Mouse (Mus musculus) stomach, embryonic 14.5 days (tissue): Measurements from ENCODE around the gene Hpf1. TPM values are rescaled to one million over a fixed set of nuclear protein-coding genes. Genes with fewer than 3 reads are reported as not detected.

Experiments used
- ATAC-seq: fragments of 200-750 bp; cut with Nextera tagmentation; 2 replicates; pipeline ENCODE4 v1.8.0; 2017; ENCODE audit warnings: low read depth, moderate TSS enrichment; ENCODE audit not compliant: insufficient number of reproducible peaks, insufficient read depth, low FRiP score
- H3K27ac ChIP-seq: fragments of 300-500 bp; sonication (generic); 2 replicates; pipeline ENCODE4 v1.5.1; 2014; ENCODE audit warnings: mild to moderate bottlenecking, low read length, moderate library complexity, mixed read lengths
- H3K27me3 ChIP-seq: fragments of 300-500 bp; sonication (generic); 2 replicates; pipeline ENCODE4 v1.6.1; 2014; ENCODE audit warnings: low read length, control low read depth, mixed read lengths; ENCODE audit not compliant: control insufficient read depth, insufficient read depth
- H3K36me3 ChIP-seq: fragments of 300-500 bp; sonication (generic); 2 replicates; pipeline ENCODE4 v1.6.1; 2014; ENCODE audit warnings: mild to moderate bottlenecking, control low read depth, low read length, moderate library complexity, mixed read lengths; ENCODE audit not compliant: control insufficient read depth, insufficient read depth
- H3K4me1 ChIP-seq: fragments of 300-500 bp; sonication (generic); 2 replicates; pipeline ENCODE4 v1.6.1; 2014; ENCODE audit warnings: low read length, control low read depth, mixed read lengths; ENCODE audit not compliant: control insufficient read depth, insufficient read depth
- H3K4me2 ChIP-seq: fragments of 300-500 bp; sonication (generic); replicated peaks from 2 replicates; pipeline ENCODE4 v1.6.1; 2014; ENCODE audit warnings: low read depth, low read length, control low read depth
- H3K4me3 ChIP-seq: fragments of 300-500 bp; sonication (generic); 2 replicates; pipeline ENCODE4 v1.5.1; 2014; ENCODE audit warnings: low read depth, low read length, control low read depth
- H3K9ac ChIP-seq: fragments of 300-500 bp; sonication (generic); replicated peaks from 2 replicates; pipeline ENCODE4 v1.6.1; 2014; ENCODE audit warnings: low read depth, mild to moderate bottlenecking, control low read depth, low read length, moderate library complexity, mixed read lengths
- H3K9me3 ChIP-seq: fragments of 300-500 bp; sonication (generic); 2 replicates; pipeline ENCODE4 v1.6.1; 2016; ENCODE audit warnings: low read depth, low read length, control low read depth; ENCODE audit not compliant: control insufficient read depth
- WGBS: fragments of 180-500 bp; shearing (Covaris S2); extraction: QIAGEN DNeasy Blood & Tissue Kit; methylation state at CpG from one replicate; pipeline ENCODE4 v1.1.7; 2014; 5-methylcytosine and 5-hydroxymethylcytosine counted together
- polyA plus RNA-seq: library from polyadenylated mRNA; unstranded; fragments of >200 nt; fragmentation: Nextera tagmentation; extraction: Ambion mirVana; gene quantifications from 2 replicates; pipeline ENCODE4 v1.2.1, GENCODE M21; 2014

Gene Hpf1
- polyA plus RNA-seq, 1 experiment from 2014 or later, result 96.9 TPM

- H3K9ac ChIP-seq, result no peak overlapping the region
- no peak for ATAC-seq
- no peaks in the 10 kb centered on the region for H3K27me3 ChIP-seq
- H3K27ac ChIP-seq, result no peak overlapping the region
- no peaks in the 10 kb centered on the region for H3K4me1 ChIP-seq
- no peaks in the 10 kb centered on the region; the same call in 1 of the 2 replicates for H3K36me3 ChIP-seq
- no peak overlapping the region for H3K4me2 ChIP-seq
- H3K4me3 ChIP-seq, result no peak overlapping the region
- no peaks in the 10 kb centered on the region for H3K9me3 ChIP-seq
Measured at GRCm38 (mm10) chr8:60933617-60934016, 43.4 kb downstream of the Hpf1 start.

- Histone ChIP-seq H3K4me3 (no peak overlapping the region), H3K27ac (no peak overlapping the region), H3K27me3 (no peaks in the 10 kb centered on the region), H3K4me1 (no peaks in the 10 kb centered on the region), H3K36me3 (no peaks in the 10 kb centered on the region; the same call in 1 of the 2 replicates), H3K9ac (no peak overlapping the region), H3K4me2 (no peak overlapping the region), H3K9me3 (no peaks in the 10 kb centered on the region)
- WGBS, result 56% methylated on average over 3 of the region's 3 CpGs
- ATAC-seq, result no peak
Measured at GRCm38 (mm10) chr8:60938717-60939424, 48.7 kb downstream of the Hpf1 start.

DNA sequence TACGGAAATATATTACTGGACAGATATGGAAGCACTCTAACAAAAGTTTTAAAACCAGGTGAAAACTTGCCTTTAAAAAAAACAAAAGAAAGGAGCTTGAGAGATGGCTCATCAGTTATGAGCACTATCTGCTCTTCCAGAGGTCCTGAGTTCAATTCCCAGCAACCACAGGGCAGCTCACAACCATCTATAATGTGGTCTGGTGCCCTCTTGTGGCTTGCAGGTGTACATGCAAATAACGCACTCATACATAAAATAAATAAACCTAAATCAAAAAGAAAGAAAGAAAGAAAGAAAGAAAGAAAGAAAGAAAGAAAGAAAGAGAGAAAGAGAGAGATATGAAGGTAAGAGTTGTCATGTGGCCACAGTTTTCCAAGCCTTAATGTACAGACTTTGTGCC lies 52.6 kb downstream of the Hpf1 start:
- no peak for ATAC-seq
- H3K4me3 ChIP-seq, result no peak overlapping the region
- WGBS, result 92% methylated on average over 2 of the region's 2 CpGs
- no peaks in the 10 kb centered on the region for H3K4me1 ChIP-seq
- no peak overlapping the region for H3K9ac ChIP-seq
- no peak overlapping the region for H3K4me2 ChIP-seq
- H3K27ac ChIP-seq, result no peak overlapping the region
- no peaks in the 10 kb centered on the region for H3K9me3 ChIP-seq
- H3K27me3 ChIP-seq, result no peaks in the 10 kb centered on the region
- H3K36me3 ChIP-seq, result no peaks in the 10 kb centered on the region

DNA sequence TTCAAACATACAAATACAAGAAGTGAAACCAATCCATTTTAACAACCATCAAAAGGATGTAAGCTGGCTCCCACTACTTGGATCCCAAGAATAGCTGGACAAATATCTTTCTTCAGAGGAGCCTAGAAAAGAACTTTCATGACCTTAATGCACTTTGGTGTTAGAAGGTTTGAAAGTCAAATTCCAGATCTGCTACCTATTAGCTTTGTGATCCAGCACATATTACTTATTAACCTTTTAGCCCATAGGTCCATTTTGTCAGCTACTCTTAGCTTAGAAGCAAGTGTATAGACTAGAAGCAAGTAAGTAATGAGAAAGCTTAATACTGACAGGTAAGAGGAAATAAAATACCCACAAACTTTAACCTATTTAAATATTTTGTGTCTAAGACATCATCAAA lies 57.3 kb downstream of the Hpf1 start:
- no peak overlapping the region for H3K4me3 ChIP-seq
- ATAC-seq, result no peak
- no peak overlapping the region for H3K9ac ChIP-seq
- no peak overlapping the region for H3K27ac ChIP-seq
- no peaks in the 10 kb centered on the region for H3K36me3 ChIP-seq
- H3K9me3 ChIP-seq, result no peaks in the 10 kb centered on the region
- H3K4me1 ChIP-seq, result no peaks in the 10 kb centered on the region
- H3K4me2 ChIP-seq, result no peak overlapping the region
- H3K27me3 ChIP-seq, result no peaks in the 10 kb centered on the region

GRCm38 (mm10) chr8:60949859-60950258 lies 59.6 kb downstream of the Hpf1 start:
- Histone ChIP-seq H3K9me3 (no peaks in the 10 kb centered on the region), H3K9ac (no peak overlapping the region), H3K4me1 (no peaks in the 10 kb centered on the region), H3K4me3 (no peak overlapping the region), H3K4me2 (no peak overlapping the region), H3K27me3 (no peaks in the 10 kb centered on the region), H3K36me3 (no peaks in the 10 kb centered on the region), H3K27ac (no peak overlapping the region)
- WGBS, result 62% methylated on average over 4 of the region's 4 CpGs
- no peak for ATAC-seq

DNA sequence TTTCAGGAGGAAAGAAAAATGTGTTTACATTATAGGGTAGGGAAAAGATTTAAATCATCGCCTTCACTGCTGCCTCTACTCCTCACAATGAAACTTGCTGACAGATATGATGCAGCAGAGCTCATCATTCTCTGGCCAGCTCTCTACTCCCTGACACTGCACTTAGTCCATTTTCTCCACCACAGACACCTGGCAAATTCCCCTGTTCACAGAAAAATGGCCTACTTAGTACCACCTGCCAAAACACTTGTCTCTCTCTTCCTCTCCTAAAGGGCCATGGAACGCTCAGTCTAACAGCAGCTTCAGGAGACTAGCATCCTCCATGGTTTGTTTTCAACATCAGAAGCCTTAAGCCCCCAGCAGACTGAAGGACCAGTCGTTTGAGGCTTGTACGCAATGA lies 61.1 kb downstream of the Hpf1 start:
- Histone ChIP-seq H3K4me2 (no peak overlapping the region), H3K4me1 (no peaks in the 10 kb centered on the region), H3K4me3 (no peak overlapping the region), H3K27me3 (no peaks in the 10 kb centered on the region), H3K36me3 (no peaks in the 10 kb centered on the region), H3K27ac (no peak overlapping the region), H3K9ac (no peak overlapping the region), H3K9me3 (no peaks in the 10 kb centered on the region)
- 46% methylated on average over 4 of the region's 4 CpGs for WGBS
- no peak for ATAC-seq

DNA sequence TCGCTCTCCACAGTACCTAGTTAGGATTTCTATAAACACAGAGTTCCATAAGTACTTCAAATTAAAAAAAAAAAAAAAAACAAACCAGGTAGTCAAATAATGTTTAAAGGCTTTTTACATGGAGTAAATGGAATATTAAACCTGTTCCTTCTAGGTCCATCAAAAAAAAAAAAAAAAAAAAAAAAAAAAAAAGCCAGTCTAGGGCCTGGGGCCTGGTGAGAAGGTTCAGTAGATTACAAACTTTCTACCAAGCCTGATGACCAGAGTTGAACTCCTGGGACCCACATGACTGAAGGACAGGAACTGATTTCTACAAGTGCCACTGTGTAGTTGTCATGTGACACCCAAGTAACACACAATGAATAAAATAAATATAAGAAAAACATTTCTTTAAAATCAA lies 61.5 kb downstream of the Hpf1 start:
- Histone ChIP-seq H3K4me1 (no peaks in the 10 kb centered on the region), H3K9me3 (no peaks in the 10 kb centered on the region), H3K4me2 (no peak overlapping the region), H3K27ac (no peak overlapping the region), H3K27me3 (no peaks in the 10 kb centered on the region), H3K9ac (no peak overlapping the region), H3K4me3 (no peak overlapping the region), H3K36me3 (no peaks in the 10 kb centered on the region)
- WGBS, result 95% methylated on average over 1 of the region's 1 CpGs
- ATAC-seq, result no peak

- 52% methylated on average over 5 of the region's 5 CpGs for WGBS
- Histone ChIP-seq H3K4me1 (no peaks in the 10 kb centered on the region), H3K36me3 (no peaks in the 10 kb centered on the region), H3K9me3 (no peaks in the 10 kb centered on the region), H3K9ac (no peak overlapping the region), H3K4me2 (no peak overlapping the region), H3K27me3 (no peaks in the 10 kb centered on the region), H3K4me3 (no peak overlapping the region), H3K27ac (no peak overlapping the region)
- no peak for ATAC-seq
Measured at GRCm38 (mm10) chr8:60952803-60953202, 62.6 kb downstream of the Hpf1 start.
